Mouse (Mus musculus): ENCODE measurements around the gene Aldh18a1. TPM values are rescaled to one million over a fixed set of nuclear protein-coding genes. Genes with fewer than 3 reads are reported as not detected.

The Aldh18a1 gene
- polyA plus RNA-seq, 2 experiments from 2014 or later = 30.9 to 48.7 TPM

- no peak for ATAC-seq
Measured at GRCm38 (mm10) chr19:40581662-40582061, 6.6 kb downstream of the Aldh18a1 start.

DNA sequence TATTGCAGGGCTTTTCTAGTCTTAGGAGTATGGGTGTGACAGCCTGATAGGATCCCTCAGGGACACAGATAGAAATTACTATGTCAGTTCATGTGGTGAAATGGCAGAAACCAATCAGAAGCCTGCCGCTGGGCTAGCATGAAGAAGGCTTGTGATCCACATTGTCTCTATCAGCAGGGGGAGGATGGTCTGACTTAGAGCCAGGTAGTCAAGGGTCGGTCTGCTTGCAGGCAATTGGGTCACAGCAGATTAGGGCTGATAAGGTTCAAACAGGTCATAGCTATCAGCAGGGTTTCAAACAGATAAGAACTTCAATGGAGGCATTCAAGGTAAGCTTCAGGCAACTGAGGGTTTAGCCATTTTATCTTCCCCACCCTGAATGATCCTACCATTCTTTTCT is 7.4 kb downstream of the Aldh18a1 start:
- no peak for ATAC-seq

DNA sequence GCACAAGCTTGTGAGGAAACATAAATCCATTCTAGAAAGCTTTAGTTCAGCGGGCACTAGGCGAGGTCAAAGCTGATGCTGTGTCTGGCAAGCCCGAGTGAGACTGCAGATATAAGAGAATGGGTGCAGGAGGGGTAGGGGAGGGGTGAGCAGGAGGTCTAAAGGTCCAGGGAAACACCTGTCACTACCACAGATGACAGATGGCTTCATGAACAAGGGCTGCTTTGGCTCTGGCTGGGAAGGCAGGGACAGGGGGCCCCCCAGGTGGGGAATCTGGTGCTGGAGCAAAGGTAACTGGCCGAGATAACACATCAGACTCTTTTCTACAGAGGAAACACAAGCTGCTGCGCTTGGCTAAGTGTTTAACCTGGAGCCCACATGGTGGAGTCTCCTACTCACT is 12.8 kb downstream of the Aldh18a1 start:
- no peak for ATAC-seq

- no peak for ATAC-seq
Measured at GRCm38 (mm10) chr19:40570726-40571125, 17.5 kb downstream of the Aldh18a1 start.

DNA sequence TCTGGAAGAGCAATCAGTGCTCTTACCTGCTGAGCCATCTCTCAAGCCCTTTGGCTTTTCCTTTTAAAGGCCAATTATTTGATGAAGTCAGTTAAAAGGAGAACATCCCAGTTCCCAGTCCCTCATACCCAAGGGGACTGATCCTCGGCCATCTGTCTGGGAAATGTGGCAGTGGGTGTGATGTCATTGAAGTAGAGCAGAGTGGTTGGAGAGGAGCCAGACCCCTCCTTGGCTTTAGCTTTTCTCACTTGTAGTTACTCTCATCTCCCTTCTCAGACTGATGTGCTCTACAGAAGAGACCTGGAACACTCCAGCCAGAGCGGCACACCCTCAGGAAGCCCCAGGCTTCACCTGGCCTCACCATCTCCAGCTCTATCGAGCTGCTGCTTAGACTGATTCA is 20.6 kb downstream of the Aldh18a1 start:
- ATAC-seq = no peak

GRCm38 (mm10) chr19:40563880-40564645 is 24.2 kb downstream of the Aldh18a1 start:
- no peak for ATAC-seq

DNA sequence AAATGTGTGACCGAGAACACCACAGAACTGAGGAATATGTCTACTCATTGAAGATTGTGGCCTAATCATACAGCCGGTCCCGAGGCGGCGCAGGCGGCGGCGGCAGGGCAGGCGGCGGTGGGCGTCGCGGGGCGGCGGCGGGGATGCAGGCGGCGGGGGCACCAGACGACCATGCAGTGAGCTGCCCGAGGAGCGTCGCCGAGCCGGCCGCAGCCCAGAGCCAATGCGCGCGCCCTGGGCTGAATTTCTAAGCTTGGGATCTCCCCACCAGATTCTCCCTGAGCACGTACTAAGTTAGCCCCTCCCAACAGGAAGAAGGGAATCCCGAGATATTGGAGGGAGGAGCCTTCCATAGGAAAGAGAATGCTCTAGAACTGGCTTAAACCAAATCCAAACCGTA is 26.7 kb downstream of the Aldh18a1 start:
- ATAC-seq = peak; percentile 57

DNA sequence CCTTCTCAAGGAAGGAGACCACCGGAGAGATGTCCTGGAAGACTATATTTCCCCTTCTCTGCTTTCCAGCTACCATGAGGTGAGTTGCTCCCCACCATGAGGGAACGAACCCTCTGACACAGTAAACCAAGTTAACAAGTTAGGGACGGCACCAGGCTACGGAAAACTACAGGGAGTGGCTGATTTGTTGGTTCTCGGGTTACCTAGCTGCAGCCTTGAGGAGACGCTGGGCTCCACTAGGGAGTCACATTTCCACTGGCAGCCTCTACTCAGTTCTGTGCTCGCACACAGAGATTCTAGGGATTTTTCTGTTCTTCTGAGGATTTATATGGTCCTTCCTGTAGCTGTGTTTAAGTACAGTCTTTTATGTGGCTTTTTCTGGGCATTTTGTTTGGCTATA is 32.2 kb downstream of the Aldh18a1 start:
- no peak for ATAC-seq

DNA sequence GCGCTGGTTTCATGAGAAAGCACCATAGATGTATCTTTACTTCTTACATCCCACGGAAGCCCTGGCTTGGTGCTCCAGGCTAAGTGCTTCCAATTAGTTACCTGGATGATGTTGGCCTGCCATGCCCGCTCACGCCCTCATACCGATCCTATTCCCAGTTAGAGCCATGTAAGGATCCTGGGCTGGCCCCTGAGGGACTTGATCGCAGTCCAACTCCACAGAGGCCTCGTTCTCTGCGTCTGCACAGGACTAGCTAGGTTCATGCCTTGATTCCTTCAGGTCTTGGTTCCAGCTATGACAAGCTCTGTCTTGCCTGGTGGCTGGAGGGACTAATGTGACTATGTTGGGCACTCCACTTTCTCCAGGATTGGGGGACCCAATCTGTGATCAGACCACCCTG is 33.1 kb downstream of the Aldh18a1 start:
- no peak for ATAC-seq

GRCm38 (mm10) chr19:40554343-40554742 is 33.9 kb downstream of the Aldh18a1 start:
- ATAC-seq = no peak

DNA sequence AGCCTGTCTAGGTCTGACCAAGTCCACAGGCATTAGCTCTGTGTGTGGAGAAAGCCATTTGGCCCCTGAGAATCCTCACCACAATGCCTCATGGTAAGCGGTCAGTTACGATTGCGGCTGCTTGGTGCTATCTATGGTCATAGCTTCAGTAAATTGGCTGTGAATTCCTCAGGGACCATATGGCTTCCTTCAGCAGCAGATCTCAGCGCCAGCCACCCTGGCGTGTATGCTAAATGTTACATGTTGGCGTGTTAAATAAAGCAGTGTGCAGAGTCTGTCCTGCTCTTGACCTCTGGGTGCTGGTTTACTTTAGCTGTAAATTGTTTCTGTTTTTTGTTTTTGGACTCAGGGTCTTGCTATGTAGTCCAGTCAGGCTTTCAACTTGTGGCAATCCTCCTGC is 34.4 kb downstream of the Aldh18a1 start:
- ATAC-seq = no peak

DNA sequence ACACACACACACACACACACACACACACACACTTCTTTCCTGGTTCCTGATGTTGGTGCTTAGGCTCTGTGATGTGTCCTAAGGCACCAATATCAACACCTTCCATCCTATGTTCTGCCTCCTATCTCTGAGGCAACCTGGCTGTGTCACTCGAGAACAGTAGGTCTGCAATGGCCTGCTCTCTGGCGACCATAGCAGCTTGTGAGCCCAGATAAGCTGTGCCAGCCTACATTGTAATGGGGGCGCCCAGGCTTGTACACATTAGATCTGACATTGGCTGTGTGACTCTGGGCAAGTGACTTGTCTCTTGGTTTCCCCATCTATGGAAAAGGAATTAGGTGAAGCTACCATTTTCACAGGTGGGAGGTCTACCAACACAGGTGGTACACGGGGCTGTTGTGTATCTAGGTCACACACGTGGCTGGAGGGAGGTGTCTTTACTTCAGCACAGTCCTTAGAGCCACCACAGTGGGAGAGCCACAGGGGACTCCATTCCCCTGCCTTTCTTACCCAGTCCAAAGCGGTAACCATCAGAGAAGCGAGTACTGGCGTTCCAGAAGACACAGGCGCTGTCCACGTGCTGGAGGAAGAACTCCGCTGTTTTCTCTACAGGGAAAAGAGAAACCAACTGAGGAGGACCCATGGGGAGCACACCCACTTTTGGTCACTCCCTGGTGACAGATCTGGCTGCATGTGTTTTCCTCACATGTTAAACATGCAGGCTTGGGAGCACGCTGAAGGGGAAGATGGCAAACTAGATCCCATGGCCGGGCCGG is 35.1 kb downstream of the Aldh18a1 start:
- no peak for ATAC-seq

- ATAC-seq = no peak
Measured at GRCm38 (mm10) chr19:40549516-40550135, 38.6 kb downstream of the Aldh18a1 start.

GRCm38 (mm10) chr19:40548796-40549515 is 39.3 kb downstream of the Aldh18a1 start:
- no peak for ATAC-seq

GRCm38 (mm10) chr19:40548386-40548785 is 39.9 kb downstream of the Aldh18a1 start:
- ATAC-seq = no peak

- no peak for ATAC-seq
Measured at GRCm38 (mm10) chr19:40544856-40545255, 43.4 kb downstream of the Aldh18a1 start.

DNA sequence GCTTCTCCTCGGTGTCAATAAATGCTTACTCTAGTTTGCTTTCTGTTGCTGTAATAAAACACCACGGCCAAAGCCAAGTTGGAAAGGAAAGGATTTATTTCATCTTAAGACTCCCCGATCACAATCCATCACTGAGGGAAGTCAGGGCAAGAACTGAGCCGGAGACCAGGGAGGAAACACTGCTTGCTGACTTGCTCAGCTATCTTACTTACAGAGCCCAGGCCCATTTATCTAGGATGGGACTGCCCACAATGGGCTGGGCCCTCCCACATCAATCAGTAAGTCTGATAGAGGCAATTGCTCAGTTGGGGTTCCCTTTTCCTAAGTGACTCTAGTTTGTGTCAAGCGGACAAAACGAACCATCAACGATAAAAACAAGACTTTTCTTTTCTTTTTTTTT is 45.5 kb downstream of the Aldh18a1 start:
- no peak for ATAC-seq

DNA sequence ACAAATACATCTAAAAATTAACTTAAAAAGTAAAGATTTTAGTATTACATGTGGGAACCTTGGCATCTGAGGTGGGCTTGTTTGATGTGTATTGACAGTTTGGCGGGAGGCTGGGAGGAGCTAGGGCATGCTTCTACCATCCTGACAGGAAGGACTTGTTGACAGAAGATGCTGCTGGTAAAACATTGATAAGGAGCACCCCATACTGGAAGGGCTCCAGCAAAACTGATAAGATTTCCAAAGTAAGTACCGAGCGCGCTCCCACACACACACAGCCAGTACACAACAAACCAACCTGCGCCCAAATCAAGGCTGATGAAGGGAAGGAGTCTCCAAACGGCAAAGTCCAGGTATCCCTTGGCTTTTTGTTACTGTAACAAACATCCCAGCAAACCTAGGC is 51.7 kb downstream of the Aldh18a1 start:
- ATAC-seq = no peak

- no peak for ATAC-seq
Measured at GRCm38 (mm10) chr19:40532525-40532924, 55.7 kb downstream of the Aldh18a1 start.

DNA sequence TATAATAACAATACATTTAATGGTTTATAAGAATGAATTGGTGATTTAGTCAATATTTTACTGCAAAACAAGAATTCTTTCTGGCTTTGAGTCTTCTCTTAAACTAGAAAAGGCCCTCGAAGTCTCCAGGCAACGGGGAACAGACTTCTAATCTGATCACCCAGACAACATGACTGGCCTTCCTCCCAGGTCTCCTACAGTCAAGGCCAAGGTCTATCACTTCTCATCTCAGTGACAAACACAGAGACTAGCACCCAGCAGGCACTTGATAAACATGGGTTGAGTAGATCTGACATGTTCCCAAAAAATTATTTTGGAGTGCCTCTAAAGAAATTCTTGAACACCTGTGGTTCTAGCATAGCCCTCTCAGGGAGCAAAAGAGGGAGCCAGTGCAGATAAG is 57.9 kb downstream of the Aldh18a1 start:
- no peak for ATAC-seq

- ATAC-seq = no peak
Measured at GRCm38 (mm10) chr19:40528254-40528653, 60.0 kb downstream of the Aldh18a1 start.

DNA sequence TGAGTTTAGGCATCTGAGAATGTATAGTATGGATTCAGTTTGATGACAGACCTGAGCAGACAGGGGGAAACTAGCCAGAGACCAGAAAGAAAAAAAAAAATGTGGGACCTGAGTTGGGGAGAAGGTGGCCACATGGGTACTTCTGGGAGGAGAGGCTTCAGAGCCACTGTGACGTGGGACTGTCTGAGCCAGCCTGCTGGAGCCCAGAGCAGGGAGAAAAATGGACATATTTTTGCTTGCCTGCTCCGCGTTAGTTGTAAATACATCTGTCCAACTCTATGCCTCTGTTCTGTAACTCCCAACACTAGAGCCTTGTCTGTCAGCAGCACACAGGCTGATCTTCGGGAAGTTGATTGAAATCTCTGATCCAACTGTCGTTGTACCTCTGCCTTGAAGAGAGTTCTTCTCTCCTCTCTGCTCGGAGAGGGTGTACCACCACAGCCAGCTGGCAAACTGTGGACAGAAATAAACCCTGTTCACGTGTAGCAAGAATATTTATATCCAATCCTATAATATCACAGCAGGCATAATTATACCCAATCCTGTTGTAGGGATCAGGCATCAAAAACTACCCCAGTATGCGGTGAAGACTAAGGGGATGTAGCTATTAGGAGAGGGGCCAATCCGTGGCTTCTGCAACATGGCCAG is 61.8 kb downstream of the Aldh18a1 start:
- ATAC-seq = no peak

Data from activated CD4-positive, CD25-positive, alpha-beta regulatory T cell, adult 4 months (primary cell).